Mouse (Mus musculus): ENCODE data around the gene Vcam1. TPM values are rescaled to one million over a fixed set of nuclear protein-coding genes. Genes with fewer than 3 reads are reported as not detected.
A peak's percentile ranks its signal among the peaks of the same experiment; 100 is the strongest.

Gene Vcam1
- polyA plus RNA-seq, 1 experiment from 2014 or later = 135 TPM

DNA sequence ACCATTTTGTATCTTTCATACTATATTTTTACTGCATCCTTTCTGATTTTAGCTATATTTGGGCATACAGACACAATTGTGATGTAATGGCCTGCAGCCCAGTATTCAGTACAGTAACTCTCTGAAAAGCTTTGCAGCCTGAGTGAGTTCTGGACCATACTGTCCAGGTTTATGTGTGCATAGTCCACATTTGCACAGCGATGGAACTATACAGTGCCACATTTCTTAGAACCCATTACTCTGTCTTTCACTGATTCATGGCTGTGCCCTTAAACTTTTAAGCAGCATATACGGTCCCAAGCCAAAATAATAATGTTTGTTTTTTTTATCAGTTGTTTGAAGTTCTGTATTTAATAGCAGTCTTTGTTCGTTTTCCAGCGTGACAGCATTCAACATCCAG, 25.2 kb downstream of the Vcam1 start:
- peaks cover 5% of the 10 kb centered on the region; the same call in 1 of the 2 replicates for H3K4me1 ChIP-seq

DNA sequence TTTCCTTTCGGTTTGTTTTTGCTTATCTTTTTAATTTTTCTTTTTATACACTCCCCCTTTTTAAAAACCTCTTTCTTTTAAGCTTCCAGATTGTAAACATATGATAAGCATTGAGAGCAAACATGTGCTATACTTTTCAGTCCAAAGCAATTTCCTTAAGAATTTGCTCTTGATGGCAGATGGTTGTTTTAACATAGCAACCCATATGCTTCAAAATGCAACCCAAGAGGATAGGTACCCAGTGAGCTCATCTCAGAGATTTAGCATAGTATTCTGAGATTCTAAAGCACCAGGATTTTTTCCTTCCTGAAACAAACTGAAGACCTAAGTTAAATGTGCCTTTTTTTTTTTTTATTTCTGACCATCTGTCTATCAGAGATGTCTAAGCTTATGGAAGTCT, 28.6 kb downstream of the Vcam1 start:
- ATAC-seq (ENCODE audit: low FRiP score, low read depth) = no peak
- no peak overlapping the region for H3K27ac ChIP-seq
- no peak overlapping the region for H3K9ac ChIP-seq
- 77% methylated on average over 1 of the region's 1 CpGs for WGBS
- peaks cover 10% of the 10 kb centered on the region for H3K4me1 ChIP-seq
- H3K4me2 ChIP-seq (replicated peaks) = no peak overlapping the region
- H3K36me3 ChIP-seq = no peaks in the 10 kb centered on the region
- no peaks in the 10 kb centered on the region for H3K9me3 ChIP-seq
- no peak overlapping the region for H3K4me3 ChIP-seq
- H3K27me3 ChIP-seq = no peaks in the 10 kb centered on the region

More for the DNA sequence above, 25.2 kb downstream of the Vcam1 start:
- no peak overlapping the region for H3K27ac ChIP-seq
- H3K4me3 ChIP-seq = no peak overlapping the region
- ATAC-seq (ENCODE audit: low FRiP score, low read depth) = no peak
- no peaks in the 10 kb centered on the region for H3K9me3 ChIP-seq
- no peak overlapping the region for H3K4me2 ChIP-seq (replicated peaks)
- H3K36me3 ChIP-seq = peaks cover under 1% of the 10 kb centered on the region; the same call in 1 of the 2 replicates
- no peak overlapping the region for H3K9ac ChIP-seq
- H3K27me3 ChIP-seq = no peaks in the 10 kb centered on the region
- WGBS = 39% methylated on average over 4 of the region's 4 CpGs

DNA sequence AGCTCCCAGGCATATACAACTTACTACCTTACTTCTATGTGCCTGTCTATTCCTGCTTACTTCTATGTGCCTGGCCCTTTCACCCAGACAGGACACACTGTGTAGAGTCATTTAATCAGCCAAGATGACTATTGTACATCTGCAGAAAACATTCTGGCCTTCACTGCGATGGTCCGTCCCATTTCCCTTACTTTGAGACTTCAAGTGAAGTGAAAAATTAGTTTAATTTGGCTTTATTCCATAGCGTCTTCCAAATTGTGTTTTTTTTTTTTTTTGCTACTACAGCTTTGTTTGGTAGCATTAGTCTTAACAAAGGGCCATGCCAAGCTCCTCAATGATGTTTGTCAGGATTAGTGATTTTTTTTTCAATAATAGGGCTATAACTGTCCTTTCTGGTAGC, 33.6 kb downstream of the Vcam1 start:
- Histone ChIP-seq H3K9ac (no peak overlapping the region), H3K36me3 (no peaks in the 10 kb centered on the region), H3K27ac (no peak overlapping the region), H3K9me3 (peaks cover 5% of the 10 kb centered on the region; the same call in 1 of the 2 replicates), H3K27me3 (no peaks in the 10 kb centered on the region), H3K4me2 (replicated peaks) (no peak overlapping the region), H3K4me1 (peaks cover 8% of the 10 kb centered on the region), H3K4me3 (no peak overlapping the region)
- 88% methylated on average over 3 of the region's 3 CpGs for WGBS
- no peak for ATAC-seq (ENCODE audit: low FRiP score, low read depth)

DNA sequence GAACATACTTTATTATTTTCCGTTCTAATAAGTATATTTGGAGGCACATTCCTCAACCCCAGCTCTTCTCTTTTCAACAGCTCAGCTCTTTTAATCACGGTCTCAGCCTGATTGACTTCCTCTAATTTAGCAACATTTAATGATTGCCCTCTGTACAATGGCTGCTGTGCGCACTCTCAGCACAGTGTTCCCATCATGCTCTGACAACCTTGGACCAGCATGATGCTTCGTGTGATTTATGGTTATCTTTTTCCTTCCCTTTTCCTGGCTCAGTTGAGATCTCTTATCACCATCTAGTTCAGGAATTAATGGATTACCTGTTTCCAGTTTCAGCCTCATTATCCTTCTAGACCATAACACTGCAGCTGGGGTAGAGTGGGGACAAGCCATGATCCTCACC, 34.2 kb downstream of the Vcam1 start:
- 81% methylated on average over 4 of the region's 4 CpGs for WGBS
- Histone ChIP-seq H3K9me3 (peaks cover 5% of the 10 kb centered on the region; the same call in 1 of the 2 replicates), H3K27ac (no peak overlapping the region), H3K4me1 (peaks cover 8% of the 10 kb centered on the region), H3K4me3 (no peak overlapping the region), H3K9ac (no peak overlapping the region), H3K36me3 (no peaks in the 10 kb centered on the region), H3K27me3 (no peaks in the 10 kb centered on the region), H3K4me2 (replicated peaks) (no peak overlapping the region)
- ATAC-seq (ENCODE audit: low FRiP score, low read depth) = no peak

DNA sequence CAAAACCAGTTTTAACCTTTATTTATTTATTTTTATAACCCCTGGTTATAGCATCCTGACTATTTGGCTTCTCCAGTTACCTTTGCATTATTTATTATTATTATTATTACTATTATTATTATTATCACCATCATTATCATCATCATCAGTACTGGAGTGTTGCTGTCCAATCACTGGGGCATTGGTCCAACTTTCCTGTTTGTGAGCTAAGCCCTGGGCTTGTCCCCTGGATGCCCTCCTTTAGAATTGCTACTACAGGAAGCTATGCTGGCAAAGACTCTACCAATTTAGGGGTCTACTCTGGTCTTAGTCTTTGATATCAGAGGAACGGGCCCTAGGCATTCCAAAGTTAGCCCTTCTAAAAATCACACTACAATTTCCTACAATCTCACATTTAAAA, 34.6 kb downstream of the Vcam1 start:
- 83% methylated on average over 1 of the region's 1 CpGs for WGBS
- no peak for ATAC-seq (ENCODE audit: low FRiP score, low read depth)
- H3K27me3 ChIP-seq = no peaks in the 10 kb centered on the region

DNA sequence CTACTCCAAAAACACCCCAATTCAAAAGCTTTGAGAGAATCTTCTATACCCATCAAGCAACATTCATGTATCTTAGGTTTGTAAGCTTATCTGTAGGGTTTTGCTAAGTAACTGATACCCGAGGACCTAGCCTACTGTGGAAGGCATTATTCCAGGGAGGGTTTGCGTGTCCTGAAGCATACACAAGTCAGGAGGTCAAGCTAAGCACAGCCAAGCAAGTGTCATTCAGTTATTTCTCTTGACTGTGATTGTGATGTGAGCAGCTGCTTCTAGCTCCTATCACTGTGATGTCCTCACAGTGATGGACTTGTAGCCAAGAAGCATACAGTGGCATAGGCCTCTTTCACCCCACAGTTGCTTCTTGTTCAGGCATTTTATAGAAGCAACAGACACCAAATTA, 35.2 kb downstream of the Vcam1 start:
- Histone ChIP-seq H3K4me3 (no peak overlapping the region), H3K27ac (no peak overlapping the region), H3K27me3 (no peaks in the 10 kb centered on the region), H3K36me3 (no peaks in the 10 kb centered on the region), H3K9ac (no peak overlapping the region), H3K9me3 (peaks cover 5% of the 10 kb centered on the region; the same call in 1 of the 2 replicates), H3K4me1 (peaks cover 8% of the 10 kb centered on the region), H3K4me2 (replicated peaks) (no peak overlapping the region)
- 87% methylated on average over 2 of the region's 2 CpGs for WGBS
- ATAC-seq (ENCODE audit: low FRiP score, low read depth) = no peak

More for the DNA sequence above, 34.6 kb downstream of the Vcam1 start:
- Histone ChIP-seq H3K27ac (no peak overlapping the region), H3K4me3 (no peak overlapping the region), H3K36me3 (no peaks in the 10 kb centered on the region), H3K9ac (no peak overlapping the region), H3K4me1 (peaks cover 8% of the 10 kb centered on the region), H3K4me2 (replicated peaks) (no peak overlapping the region), H3K9me3 (peaks cover 5% of the 10 kb centered on the region; the same call in 1 of the 2 replicates)

DNA sequence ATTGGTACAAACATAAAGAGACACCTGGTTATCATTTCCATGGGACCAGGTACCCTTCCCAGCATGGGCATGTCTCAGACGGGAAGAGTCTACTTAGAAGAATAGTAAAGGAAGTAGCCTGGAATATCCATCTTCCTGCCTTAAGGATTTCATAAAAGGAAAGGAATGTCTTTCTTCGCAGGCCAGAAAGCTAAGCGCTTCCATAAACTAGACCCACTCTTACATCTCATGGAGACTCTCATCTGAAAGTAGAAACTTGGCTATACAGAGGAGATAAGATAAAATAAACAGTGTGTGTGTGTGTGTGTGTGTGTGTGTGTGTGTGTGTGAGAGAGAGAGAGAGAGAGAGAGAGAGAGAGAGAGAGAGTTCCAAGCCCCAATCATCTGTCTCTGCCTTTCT, 36.9 kb downstream of the Vcam1 start:
- Histone ChIP-seq H3K4me3 (no peak overlapping the region), H3K36me3 (no peaks in the 10 kb centered on the region; the same call in 1 of the 2 replicates), H3K4me1 (peaks cover 5% of the 10 kb centered on the region), H3K9me3 (peaks cover 13% of the 10 kb centered on the region), H3K4me2 (replicated peaks) (no peak overlapping the region), H3K27ac (no peak overlapping the region), H3K27me3 (no peaks in the 10 kb centered on the region), H3K9ac (no peak overlapping the region)
- 65% methylated on average over 3 of the region's 3 CpGs for WGBS
- no peak for ATAC-seq (ENCODE audit: low FRiP score, low read depth)

DNA sequence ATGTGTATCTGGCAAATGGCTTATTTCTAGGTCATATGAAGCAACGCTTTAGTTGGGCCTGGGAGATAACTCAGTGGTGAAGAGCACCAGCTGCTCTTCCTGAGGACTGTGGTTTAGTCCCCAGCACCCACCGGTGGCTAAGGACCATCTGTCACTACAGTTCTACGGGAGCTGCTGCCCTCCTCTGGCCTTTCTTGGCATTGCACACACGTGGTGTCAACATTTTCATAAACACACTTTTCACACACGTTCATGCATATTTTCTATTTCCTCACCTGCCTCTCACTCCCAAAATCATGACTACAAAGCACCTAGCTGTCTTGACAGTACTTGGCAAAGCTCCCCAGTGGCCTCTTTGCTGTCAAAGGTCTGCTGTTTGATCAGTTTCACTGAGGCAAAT, 37.8 kb downstream of the Vcam1 start:
- Histone ChIP-seq H3K36me3 (no peaks in the 10 kb centered on the region; the same call in 1 of the 2 replicates), H3K4me2 (replicated peaks) (no peak overlapping the region), H3K9me3 (peaks cover 14% of the 10 kb centered on the region), H3K9ac (no peak overlapping the region), H3K27me3 (no peaks in the 10 kb centered on the region), H3K4me3 (no peak overlapping the region), H3K4me1 (no peaks in the 10 kb centered on the region), H3K27ac (no peak overlapping the region)
- WGBS = 88% methylated on average over 5 of the region's 5 CpGs
- no peak for ATAC-seq (ENCODE audit: low FRiP score, low read depth)

DNA sequence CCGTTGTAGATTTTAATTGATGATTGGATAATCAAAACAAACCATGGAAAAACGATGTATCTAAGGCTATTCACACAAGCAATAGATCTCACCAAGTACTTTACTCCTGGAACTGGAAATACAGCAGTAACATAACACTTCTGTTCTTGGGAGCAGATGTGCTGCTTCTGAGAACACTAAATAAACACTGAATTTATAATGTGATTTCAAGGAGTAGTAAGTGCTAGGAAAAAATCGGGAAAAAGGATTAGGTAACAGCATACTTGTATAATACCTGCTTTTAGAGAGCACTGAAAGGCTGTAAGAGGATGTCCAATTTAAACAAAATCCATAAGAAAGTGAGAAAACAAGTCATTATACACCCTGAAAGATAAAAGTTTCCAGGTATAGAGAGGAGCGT, 43.5 kb downstream of the Vcam1 start:
- Histone ChIP-seq H3K27ac (no peak overlapping the region), H3K9ac (no peak overlapping the region), H3K9me3 (peaks cover 9% of the 10 kb centered on the region), H3K27me3 (no peaks in the 10 kb centered on the region), H3K4me2 (replicated peaks) (no peak overlapping the region), H3K4me3 (no peak overlapping the region), H3K36me3 (no peaks in the 10 kb centered on the region; the same call in 1 of the 2 replicates), H3K4me1 (no peaks in the 10 kb centered on the region)
- 63% methylated on average over 4 of the region's 4 CpGs for WGBS
- no peak for ATAC-seq (ENCODE audit: low FRiP score, low read depth)

DNA sequence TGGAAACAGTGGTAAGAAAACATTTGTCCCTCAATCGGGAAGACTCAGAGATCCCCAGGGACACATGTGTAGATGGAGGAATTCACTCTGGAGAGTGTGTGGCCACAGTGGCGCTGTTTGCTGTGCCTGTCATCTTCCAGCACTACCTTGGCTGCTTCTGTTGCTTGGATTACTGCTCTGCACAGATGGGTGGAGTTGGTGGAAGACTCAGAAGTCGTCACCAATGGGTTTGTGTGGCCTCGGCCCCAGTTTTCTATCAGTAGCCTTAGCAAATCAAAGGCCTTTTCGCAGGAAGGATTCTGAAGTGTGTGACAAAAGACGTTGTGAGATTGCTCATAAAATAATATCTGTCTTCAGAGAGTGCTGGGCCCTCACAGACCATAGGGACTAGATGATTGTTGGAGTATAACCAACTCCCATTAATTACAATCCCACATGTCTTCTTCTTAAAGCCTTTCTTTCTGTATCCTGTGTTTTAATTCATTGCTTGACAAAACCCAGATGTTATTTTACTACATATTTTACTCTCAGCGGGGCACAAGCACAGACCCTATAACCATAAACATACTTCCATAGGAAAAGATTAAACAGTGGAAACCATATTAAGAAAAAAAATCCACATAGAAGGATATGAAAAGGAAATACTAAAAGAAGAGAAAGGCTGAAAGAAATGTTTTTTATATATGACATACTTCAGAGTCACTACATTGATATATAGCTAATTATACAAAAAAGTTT, 48.4 kb downstream of the Vcam1 start:
- Histone ChIP-seq H3K4me1 (peaks cover 6% of the 10 kb centered on the region), H3K27ac (peak overlapping the region; percentile 29; the same call in 1 of the 2 replicates), H3K4me3 (no peak overlapping the region), H3K9me3 (no peaks in the 10 kb centered on the region), H3K4me2 (replicated peaks) (no peak overlapping the region), H3K9ac (no peak overlapping the region), H3K36me3 (no peaks in the 10 kb centered on the region), H3K27me3 (no peaks in the 10 kb centered on the region)
- WGBS = 40% methylated on average over 7 of the region's 7 CpGs
- ATAC-seq (ENCODE audit: low FRiP score, low read depth) = peak; percentile 57

DNA sequence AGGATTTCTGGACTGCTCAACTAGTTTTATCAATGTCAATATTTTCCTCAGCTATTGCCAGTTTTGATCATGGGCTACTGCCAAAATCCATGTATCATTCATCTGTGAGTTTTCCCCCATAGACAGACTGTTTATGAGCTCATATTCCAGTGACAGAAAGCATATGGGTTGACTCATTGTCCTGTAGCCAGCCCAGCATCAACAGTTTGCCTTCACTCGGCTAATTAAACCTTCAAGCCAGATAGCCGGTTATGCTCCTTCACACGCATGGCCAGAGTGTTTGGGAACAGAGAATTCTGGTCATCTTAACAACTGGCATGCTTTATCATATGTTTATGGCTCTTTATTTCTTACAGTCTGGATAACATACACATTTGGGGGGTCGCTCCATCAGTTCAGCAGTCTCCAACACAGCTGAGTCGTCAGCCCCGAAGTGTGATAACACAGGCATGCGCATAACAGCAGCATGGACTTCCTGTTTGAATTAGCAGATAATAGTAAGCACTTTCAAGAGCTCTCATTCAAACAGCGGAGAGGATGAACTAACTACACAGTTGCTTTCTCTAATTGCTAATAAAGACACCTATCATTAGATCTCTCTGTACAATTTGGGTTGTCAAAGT, 49.2 kb downstream of the Vcam1 start:
- no peak overlapping the region for H3K4me2 ChIP-seq (replicated peaks)

DNA sequence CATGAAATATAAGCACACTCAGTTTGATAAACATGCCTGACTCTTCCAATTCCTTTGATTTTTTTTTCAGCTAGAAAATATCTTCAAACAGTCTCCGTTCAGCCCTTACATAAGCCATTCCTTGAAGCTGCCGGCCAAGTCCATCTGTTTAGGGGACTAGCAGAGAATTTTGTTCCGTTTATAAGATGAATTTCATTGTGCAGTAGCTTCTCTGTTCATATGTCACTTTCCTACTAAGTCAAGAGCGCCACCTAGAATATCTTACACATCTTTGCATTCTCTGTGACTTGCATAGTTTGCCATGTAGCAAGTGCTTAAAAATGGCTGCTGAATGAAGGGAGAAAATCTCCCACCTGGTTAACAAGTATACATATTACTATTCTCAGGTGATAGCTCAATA, 51.0 kb downstream of the Vcam1 start:
- ATAC-seq (ENCODE audit: low FRiP score, low read depth) = no peak
- H3K9me3 ChIP-seq = no peaks in the 10 kb centered on the region
- H3K27me3 ChIP-seq = no peaks in the 10 kb centered on the region
- 82% methylated on average over 4 of the region's 4 CpGs for WGBS
- H3K4me2 ChIP-seq (replicated peaks) = no peak overlapping the region
- no peak overlapping the region for H3K4me3 ChIP-seq
- H3K36me3 ChIP-seq = no peaks in the 10 kb centered on the region
- H3K4me1 ChIP-seq = peaks cover 6% of the 10 kb centered on the region
- H3K27ac ChIP-seq = no peak overlapping the region
- H3K9ac ChIP-seq = no peak overlapping the region

More for the DNA sequence above, 49.2 kb downstream of the Vcam1 start:
- no peak for ATAC-seq (ENCODE audit: low FRiP score, low read depth)
- H3K4me1 ChIP-seq = peaks cover 6% of the 10 kb centered on the region
- H3K27ac ChIP-seq = no peak overlapping the region
- H3K9ac ChIP-seq = no peak overlapping the region
- no peaks in the 10 kb centered on the region for H3K36me3 ChIP-seq
- no peak overlapping the region for H3K4me3 ChIP-seq
- no peaks in the 10 kb centered on the region for H3K9me3 ChIP-seq
- no peaks in the 10 kb centered on the region for H3K27me3 ChIP-seq
- WGBS = 62% methylated on average over 8 of the region's 8 CpGs

Data from limb, embryonic 13.5 days (tissue).